Mouse (Mus musculus) E14TG2a.4 (cell line): ENCODE data around the gene Dyrk2.

Experiments used
- CTCF ChIP-seq: conservative IDR thresholded peaks from 2 replicates; pipeline ENCODE4 v1.5.1; 2014; ENCODE audit warnings: low read length
- POU5F1 ChIP-seq: IDR thresholded peaks from 2 replicates; pipeline ENCODE4 v1.6.1; 2014; ENCODE audit warnings: low read length, borderline replicate concordance

DNA sequence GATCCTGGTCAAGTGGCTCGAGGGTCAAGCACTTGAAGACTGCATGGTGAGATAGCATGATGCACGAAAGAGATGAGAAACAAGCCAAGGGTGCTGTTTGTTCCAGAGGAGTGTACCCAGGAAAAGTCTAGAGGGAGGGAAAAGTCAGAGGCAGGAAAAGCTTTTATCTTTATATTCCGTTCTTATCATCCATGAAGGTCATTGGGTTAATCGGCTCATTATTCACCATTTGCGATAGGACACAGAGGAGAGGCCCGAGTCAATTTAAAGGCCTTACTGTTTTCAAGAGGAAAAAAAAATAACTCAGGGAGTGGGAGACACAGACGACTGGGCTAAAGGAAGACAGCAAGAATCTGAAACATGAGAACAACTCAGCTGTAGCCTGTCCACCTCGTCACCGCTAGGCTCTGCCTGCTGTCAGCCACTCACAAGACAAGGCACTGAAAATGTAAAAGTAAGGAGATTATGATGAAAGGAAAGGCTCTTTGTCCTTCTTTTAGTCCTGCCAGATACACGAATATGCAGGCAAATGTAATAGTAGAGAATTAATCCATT lies 22.9 kb downstream of the Dyrk2 start:
- no peak for TF ChIP-seq CTCF
- no peak for TF ChIP-seq POU5F1
